ENCODE assay signal across 8 mouse cellular contexts in the genomic region with DNA sequence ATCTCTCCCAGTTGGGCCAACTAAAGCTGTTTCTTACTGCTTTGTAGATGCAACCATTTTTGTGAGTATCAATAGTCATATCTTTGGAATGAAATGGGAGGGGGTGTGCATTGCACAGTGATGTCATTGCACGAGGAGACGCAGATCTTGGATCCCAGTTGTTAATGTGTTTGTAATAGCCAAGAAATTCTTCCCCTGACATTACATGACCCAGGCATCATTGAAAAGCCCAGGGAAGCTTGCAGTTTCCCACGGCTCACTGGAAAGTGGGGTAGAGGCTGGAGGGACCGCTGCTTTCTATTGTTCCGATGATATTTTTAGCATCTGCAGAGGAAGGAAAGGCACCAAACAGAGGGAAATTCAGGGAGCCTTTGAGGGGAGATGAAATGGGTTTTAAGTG. TPM values are rescaled to one million over a fixed set of nuclear protein-coding genes. Genes with fewer than 3 reads are reported as not detected.
DNase-seq lines count a peak whose midpoint lies in the region; ATAC-seq lines count a peak whose summit lies in the region.

No protein-coding gene starts in this region.

- ATAC-seq in embryonic facial prominence, embryonic 15.5 days (ENCODE audit: insufficient number of reproducible peaks, low FRiP score, low TSS enrichment, low read depth) = no peak
- ATAC-seq in heart, embryonic 13.5 days (ENCODE audit: extremely low read depth, insufficient number of reproducible peaks, low FRiP score, low TSS enrichment) = no peak
- ATAC-seq in midbrain, embryonic 12.5 days (ENCODE audit: low FRiP score, low read depth) = peak; percentile 47; the same call in 1 of the 2 replicates
- no peak for ATAC-seq in megakaryocyte progenitor cell, adult 5-6 weeks (replicated peaks; ENCODE audit: poor library complexity)

- WGBS in embryonic facial prominence, embryonic 15.5 days = 50% methylated on average over 5 of the region's 5 CpGs
- 27% methylated on average over 5 of the region's 5 CpGs for WGBS in heart, embryonic 13.5 days
- 63% methylated on average over 5 of the region's 5 CpGs for whole genome bisulfite sequencing in midbrain, embryonic 12.5 days

- no peaks in the 10 kb centered on the region for H3K36me3 ChIP-seq in embryonic facial prominence, embryonic 15.5 days
- no peaks in the 10 kb centered on the region for H3K36me3 ChIP-seq in heart, embryonic 13.5 days
- no peaks in the 10 kb centered on the region for H3K36me3 ChIP-seq in midbrain, embryonic 12.5 days

- no peaks in the 10 kb centered on the region for H3K9me3 ChIP-seq in embryonic facial prominence, embryonic 15.5 days (replicated peaks)
- H3K9me3 ChIP-seq in heart, embryonic 13.5 days = no peaks in the 10 kb centered on the region
- H3K9me3 ChIP-seq in midbrain, embryonic 12.5 days = no peaks in the 10 kb centered on the region

- 0 out of 2 replicates have a peak, but pooled peaks cover 3% of the 10 kb centered on the region for H3K27me3 ChIP-seq in embryonic facial prominence, embryonic 15.5 days
- H3K27me3 ChIP-seq in heart, embryonic 13.5 days (replicated peaks) = no peaks in the 10 kb centered on the region
- H3K27me3 ChIP-seq in midbrain, embryonic 12.5 days = no peaks in the 10 kb centered on the region

- H3K4me3 ChIP-seq in embryonic facial prominence, embryonic 15.5 days (replicated peaks) = no peak overlapping the region
- H3K4me3 ChIP-seq in heart, embryonic 13.5 days = peak overlapping the region; percentile 39
- H3K4me3 ChIP-seq in midbrain, embryonic 12.5 days = peak overlapping the region; percentile 15; the same call in 1 of the 2 replicates

- DNase-seq in layer of hippocampus, adult 18-20 months (ENCODE audit: low spot score in 2 of 2) = peak; percentile 28 to 62
- no peak for DNase-seq in layer of hippocampus, adult 8-10 months (ENCODE audit: low spot score in 2 of 2)
- no peak for DNase-seq in embryo, embryonic 10 days (ENCODE audit: low spot score)
- no peak for DNase-seq in left cerebral cortex, adult 11 months (ENCODE audit: low spot score)

- peak overlapping the region; percentile 21; the same call in 1 of the 2 replicates for H3K4me2 ChIP-seq in embryonic facial prominence, embryonic 15.5 days (replicated peaks)
- peak overlapping the region; percentile 66 for H3K4me2 ChIP-seq in heart, embryonic 13.5 days
- H3K4me2 ChIP-seq in midbrain, embryonic 12.5 days (replicated peaks) = peak overlapping the region; percentile 37

- H3K9ac ChIP-seq in embryonic facial prominence, embryonic 15.5 days = no peak overlapping the region
- peak overlapping the region; percentile 58 for H3K9ac ChIP-seq in heart, embryonic 13.5 days
- no peak overlapping the region; the same call in 1 of the 2 replicates for H3K9ac ChIP-seq in midbrain, embryonic 12.5 days (replicated peaks)

- peaks cover 3% of the 10 kb centered on the region; the same call in 1 of the 2 replicates for H3K4me1 ChIP-seq in embryonic facial prominence, embryonic 15.5 days
- peaks cover 55% of the 10 kb centered on the region for H3K4me1 ChIP-seq in heart, embryonic 13.5 days
- no peaks in the 10 kb centered on the region; the same call in 1 of the 2 replicates for H3K4me1 ChIP-seq in midbrain, embryonic 12.5 days

- no peak overlapping the region for H3K27ac ChIP-seq in embryonic facial prominence, embryonic 15.5 days (replicated peaks)
- peak overlapping the region; percentile 42; the same call in 1 of the 2 replicates for H3K27ac ChIP-seq in heart, embryonic 13.5 days (replicated peaks)
- H3K27ac ChIP-seq in midbrain, embryonic 12.5 days (replicated peaks) = peak overlapping the region; percentile 72

RNA-seq across cellular contexts. Expression of gene Ctla4, which starts 25.8 kb away (rescaled TPM):
- not detected for total RNA-seq in layer of hippocampus, adult 18-20 months (2021)
- not detected for total RNA-seq in layer of hippocampus, adult 8-10 months (2022)
- not detected in 2 replicates for polyA plus RNA-seq in embryonic facial prominence, embryonic 15.5 days (2015; fragmentation: Nextera tagmentation; extraction: Ambion mirVana)
- 0.13 TPM in 1 of 2 replicates, not detected in the other for polyA plus RNA-seq in heart, embryonic 13.5 days (2015; fragmentation: Nextera tagmentation; extraction: Ambion mirVana)
- polyA plus RNA-seq in midbrain, embryonic 12.5 days (2016; fragmentation: Nextera tagmentation; extraction: Ambion mirVana) = not detected in 2 replicates
- total RNA-seq in megakaryocyte progenitor cell, adult 5-6 weeks (2015) = 0.07 TPM in 1 of 2 replicates, not detected in the other
- not detected in 2 replicates for total RNA-seq in megakaryocyte progenitor cell, adult 5-6 weeks (2017)

Comparison
In these comparisons a context has a peak if more than half of its experiments do, and no peak if none do; other contexts are left out.
1. DNase-seq: peak in layer of hippocampus, adult 18-20 months (2 of 2); none in layer of hippocampus, adult 8-10 months (0 of 2), embryo, embryonic 10 days (single experiment) and left cerebral cortex, adult 11 months (single experiment).
2. Peak in every context shown above with its lines, with median percentiles within 50 percentile points of each other: H3K4me2 ChIP-seq.